Mouse (Mus musculus): ENCODE measurements around the gene Dst. TPM values are rescaled to one million over a fixed set of nuclear protein-coding genes. Genes with fewer than 3 reads are reported as not detected.

Dst gene
- total and polyA plus RNA-seq, 3 experiments = 0.08 to 0.60 TPM; not detected in 1

DNA sequence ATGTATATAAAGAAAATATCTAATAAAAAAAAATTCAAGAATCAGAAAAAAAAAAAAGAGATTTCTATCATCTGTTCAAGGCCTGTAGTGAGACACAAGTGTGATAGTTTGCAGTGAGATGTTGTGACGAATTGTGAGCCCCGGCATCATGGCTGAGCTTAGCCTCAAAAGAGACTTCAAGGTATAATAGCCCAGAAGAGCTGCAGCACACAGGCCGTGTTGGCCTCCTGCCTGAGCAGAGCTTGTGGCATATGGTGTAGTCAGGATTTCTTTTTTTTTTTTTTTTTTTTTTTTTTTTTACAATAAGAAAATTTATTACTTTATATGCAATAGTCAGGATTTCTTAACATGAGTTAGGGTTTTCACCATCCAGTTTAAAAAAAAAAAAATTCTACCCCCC lies 191.4 kb downstream of the Dst start:
- H3K4me1 ChIP-seq (ENCODE audit: control insufficient read depth in 1 of 2, insufficient read depth in 2 of 2, low read length in 2 of 2) = no peaks in the 10 kb centered on the region
- H3K9me3 ChIP-seq (replicated peaks; ENCODE audit: insufficient read depth, low read length) = no peaks in the 10 kb centered on the region
- no peaks in the 10 kb centered on the region for H3K79me2 ChIP-seq (ENCODE audit: control insufficient read depth, insufficient read depth, low read length, poor library complexity)
- no peaks in the 10 kb centered on the region for H3K36me3 ChIP-seq (ENCODE audit: control insufficient read depth in 1 of 2, insufficient read depth in 2 of 2, low read length in 2 of 2)
- no peak overlapping the region for H3K9ac ChIP-seq (ENCODE audit: control insufficient read depth, low read depth, low read length, poor library complexity, severe bottlenecking)
- DNase-seq (ENCODE audit: low read depth, low spot score) = no peak
- TF ChIP-seq GATA1 (IDR thresholded peaks at IDR 0.05; ENCODE audit: low read depth, low read length) (no peak), CTCF (IDR thresholded peaks at IDR 0.05 in 2 of 3, conservative IDR thresholded peaks at IDR 0.05 in 1 of 3; ENCODE audit: control insufficient read depth in 1 of 3, insufficient read depth in 1 of 3, low read depth in 2 of 3, low read length in 3 of 3, poor library complexity in 1 of 3, severe bottlenecking in 1 of 3) (no peak), TBP (IDR thresholded peaks at IDR 0.05; ENCODE audit: low read depth, low read length) (no peak), MYC (IDR thresholded peaks at IDR 0.05; ENCODE audit: low read depth, low read length) (no peak), CHD1 (IDR thresholded peaks at IDR 0.05; ENCODE audit: low read depth, low read length) (no peak), USF2 (IDR thresholded peaks at IDR 0.05; ENCODE audit: borderline replicate concordance in 1 of 2, insufficient read depth in 1 of 2, low read depth in 1 of 2, low read length in 2 of 2) (no peak), TCF12 (IDR thresholded peaks at IDR 0.05; ENCODE audit: low read depth, low read length) (no peak), POLR2A (IDR thresholded peaks at IDR 0.05; ENCODE audit: control insufficient read depth in 1 of 2, insufficient read depth in 1 of 2, low read depth in 1 of 2, low read length in 2 of 2, poor library complexity in 1 of 2) (no peak), RAD21 (IDR thresholded peaks at IDR 0.05; ENCODE audit: low read depth, low read length) (no peak), SMC3 (IDR thresholded peaks at IDR 0.05; ENCODE audit: low read depth, low read length) (no peak), MAZ (IDR thresholded peaks at IDR 0.05; ENCODE audit: low read depth, low read length) (no peak), GABPA (IDR thresholded peaks at IDR 0.05; ENCODE audit: low read depth, low read length) (no peak), ZMIZ1 (IDR thresholded peaks at IDR 0.05; ENCODE audit: low read depth, low read length) (no peak), NELFE (IDR thresholded peaks at IDR 0.05; ENCODE audit: low read depth, low read length) (no peak), SIN3A (IDR thresholded peaks at IDR 0.05; ENCODE audit: low read length) (no peak), NRF1 (IDR thresholded peaks at IDR 0.05; ENCODE audit: insufficient read depth, low read depth, low read length, poor library complexity, severe bottlenecking) (no peak), MYB (IDR thresholded peaks at IDR 0.05; ENCODE audit: low read depth, low read length) (no peak), BHLHE40 (IDR thresholded peaks at IDR 0.05; ENCODE audit: borderline replicate concordance, low read depth, low read length) (no peak), MEF2A (IDR thresholded peaks at IDR 0.05; ENCODE audit: extremely low read depth, insufficient replicate concordance, low read depth, low read length, poor library complexity, severe bottlenecking) (no peak)
- no peaks in the 10 kb centered on the region for H3K27me3 ChIP-seq (ENCODE audit: control insufficient read depth in 1 of 2, insufficient read depth in 2 of 2, low read length in 2 of 2)
- no peak overlapping the region for H3K4me3 ChIP-seq (ENCODE audit: control insufficient read depth in 1 of 2, insufficient read depth in 1 of 2, low read depth in 2 of 2, low read length in 2 of 2)
- H3K27ac ChIP-seq (ENCODE audit: control insufficient read depth, low read depth, low read length) = no peak overlapping the region

DNA sequence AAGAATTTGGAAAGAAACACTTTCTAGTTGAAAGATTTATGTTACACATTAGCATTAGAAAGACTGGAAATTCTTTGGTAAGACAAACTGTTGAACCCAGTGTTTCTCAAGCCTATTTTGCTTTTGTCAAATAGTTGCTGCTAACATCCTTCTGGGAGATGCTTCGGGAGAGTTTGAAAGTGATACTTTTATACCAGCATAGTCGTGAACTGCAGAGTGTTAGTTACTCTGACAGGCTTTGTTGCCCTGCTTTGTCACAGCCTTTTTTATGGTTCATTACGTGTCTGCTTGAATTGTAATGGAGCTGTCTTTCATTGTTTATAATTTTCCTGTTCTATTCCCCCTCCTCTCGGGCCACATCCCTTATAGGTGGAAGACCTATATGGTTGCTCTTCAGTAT lies 192.4 kb downstream of the Dst start:
- Histone ChIP-seq H3K4me3 (ENCODE audit: control insufficient read depth in 1 of 2, insufficient read depth in 1 of 2, low read depth in 2 of 2, low read length in 2 of 2) (no peak overlapping the region), H3K27me3 (ENCODE audit: control insufficient read depth in 1 of 2, insufficient read depth in 2 of 2, low read length in 2 of 2) (no peaks in the 10 kb centered on the region), H3K27ac (ENCODE audit: control insufficient read depth, low read depth, low read length) (no peak overlapping the region), H3K36me3 (ENCODE audit: control insufficient read depth in 1 of 2, insufficient read depth in 2 of 2, low read length in 2 of 2) (no peaks in the 10 kb centered on the region), H3K9ac (ENCODE audit: control insufficient read depth, low read depth, low read length, poor library complexity, severe bottlenecking) (no peak overlapping the region), H3K79me2 (ENCODE audit: control insufficient read depth, insufficient read depth, low read length, poor library complexity) (no peaks in the 10 kb centered on the region), H3K9me3 (replicated peaks; ENCODE audit: insufficient read depth, low read length) (no peaks in the 10 kb centered on the region), H3K4me1 (ENCODE audit: control insufficient read depth in 1 of 2, insufficient read depth in 2 of 2, low read length in 2 of 2) (no peaks in the 10 kb centered on the region)
- no peak for DNase-seq (ENCODE audit: low read depth, low spot score)
- no peak for TF ChIP-seq CTCF (IDR thresholded peaks at IDR 0.05 in 2 of 3, conservative IDR thresholded peaks at IDR 0.05 in 1 of 3; ENCODE audit: control insufficient read depth in 1 of 3, insufficient read depth in 1 of 3, low read depth in 2 of 3, low read length in 3 of 3, poor library complexity in 1 of 3, severe bottlenecking in 1 of 3)
- no peak for TF ChIP-seq MAFK (IDR thresholded peaks at IDR 0.05; ENCODE audit: borderline replicate concordance, low read depth, low read length)

Data from MEL (cell line).